Comparison of ENCODE assay signal across 9 mouse cellular contexts in the genomic region with DNA sequence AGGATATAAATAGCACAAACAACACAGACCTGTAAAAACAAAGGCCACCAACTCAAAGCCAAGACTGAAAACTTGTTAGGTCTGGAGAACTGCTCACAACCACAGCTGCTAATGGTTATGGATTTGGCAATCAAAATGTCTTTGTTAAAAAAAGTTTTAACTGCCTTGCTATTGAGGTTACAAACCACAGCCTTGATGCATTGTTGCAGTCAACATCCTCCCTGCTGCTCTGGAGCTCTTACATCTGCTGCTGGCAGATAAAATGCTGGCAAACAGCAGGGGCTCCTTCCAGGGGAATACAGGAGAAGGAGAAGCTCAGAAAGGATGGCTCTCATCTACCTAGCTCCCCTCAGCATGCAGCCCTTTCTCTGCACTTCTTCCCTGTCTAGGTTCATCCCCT. TPM values are rescaled to one million over a fixed set of nuclear protein-coding genes. Genes with fewer than 3 reads are reported as not detected.
A peak's percentile ranks its signal among the peaks of the same experiment; 100 is the strongest.
DNase-seq lines count a peak whose midpoint lies in the region; ATAC-seq and TF ChIP-seq lines count a peak whose summit lies in the region.
"Had no signal": no experiment of that assay in that cellular context is flagged by ENCODE, and none has a peak within 500 bp of the region (broad histone marks: within the 10 kb centered on the region; RNA-seq: fewer than 3 reads in every experiment).

No protein-coding gene starts in this region.

- no peak overlapping the region for H3K9ac ChIP-seq in embryonic facial prominence, embryonic 13.5 days
- 0 out of 2 replicates have a peak overlapping the region, but pooled peaks have one; percentile 1 for H3K9ac ChIP-seq in heart, postnatal 0 days (replicated peaks; ENCODE audit: low read depth, low read length)
- no peak overlapping the region for H3K9ac ChIP-seq in liver, embryonic 11.5 days (ENCODE audit: low read depth, low read length)

- no peak for TF ChIP-seq CTCF in heart, postnatal 0 days (IDR thresholded peaks at IDR 0.05; ENCODE audit: low read depth)

- no peaks in the 10 kb centered on the region for H3K9me3 ChIP-seq in embryonic facial prominence, embryonic 13.5 days
- H3K9me3 ChIP-seq in embryonic facial prominence, embryonic 10.5 days, result no peaks in the 10 kb centered on the region
- no peaks in the 10 kb centered on the region for H3K9me3 ChIP-seq in heart, postnatal 0 days (replicated peaks; ENCODE audit: control insufficient read depth, low read length)
- H3K9me3 ChIP-seq in liver, embryonic 11.5 days (ENCODE audit: control insufficient read depth, low read length), result no peaks in the 10 kb centered on the region
- H3K9me3 ChIP-seq: midbrain, embryonic 10.5 days had no signal

- DNase-seq in embryonic facial prominence, embryonic 10.5 days (ENCODE audit: low spot score), result no peak
- peak; percentile 53 for DNase-seq in kidney, postnatal 10 days
- no peak for DNase-seq in kidney, postnatal 36 days
- peak; percentile 71 for DNase-seq in 3T3-L1 (ENCODE audit: low read depth, low spot score)
- peak; percentile 24 for DNase-seq in heart, postnatal 0 days (ENCODE audit: low spot score)
- no peak for DNase-seq in right cerebral cortex, postnatal 36 days (ENCODE audit: low spot score in 2 of 2)
- no peak for DNase-seq in liver, embryonic 11.5 days (ENCODE audit: low spot score)

- peak overlapping the region; percentile 24 for H3K27ac ChIP-seq in embryonic facial prominence, embryonic 13.5 days
- H3K27ac ChIP-seq in embryonic facial prominence, embryonic 10.5 days (replicated peaks), result no peak overlapping the region
- no peak overlapping the region for H3K27ac ChIP-seq in heart, postnatal 0 days (ENCODE audit: low read depth)
- H3K27ac ChIP-seq in liver, embryonic 11.5 days (ENCODE audit: low read depth, low read length), result no peak overlapping the region
- H3K27ac ChIP-seq: midbrain, embryonic 10.5 days had no signal

- no peaks in the 10 kb centered on the region for H3K27me3 ChIP-seq in embryonic facial prominence, embryonic 13.5 days
- no peaks in the 10 kb centered on the region for H3K27me3 ChIP-seq in embryonic facial prominence, embryonic 10.5 days (replicated peaks; ENCODE audit: low read depth, poor library complexity, severe bottlenecking)
- no peaks in the 10 kb centered on the region for H3K27me3 ChIP-seq in heart, postnatal 0 days (ENCODE audit: control insufficient read depth, insufficient read depth, low read length)
- H3K27me3 ChIP-seq in liver, embryonic 11.5 days (replicated peaks; ENCODE audit: control insufficient read depth, insufficient read depth, low read length), result no peaks in the 10 kb centered on the region

- no peak for TF ChIP-seq EP300 in heart, postnatal 0 days (IDR thresholded peaks at IDR 0.05; ENCODE audit: low read depth)

- H3K4me2 ChIP-seq in embryonic facial prominence, embryonic 13.5 days, result no peak overlapping the region
- no peak overlapping the region for H3K4me2 ChIP-seq in heart, postnatal 0 days (ENCODE audit: low read depth, low read length)
- H3K4me2 ChIP-seq in liver, embryonic 11.5 days, result no peak overlapping the region

- H3K4me1 ChIP-seq in embryonic facial prominence, embryonic 13.5 days, result peaks cover 6% of the 10 kb centered on the region; the same call in 1 of the 2 replicates
- no peaks in the 10 kb centered on the region for H3K4me1 ChIP-seq in embryonic facial prominence, embryonic 10.5 days
- peaks cover 4% of the 10 kb centered on the region; the same call in 1 of the 2 replicates for H3K4me1 ChIP-seq in heart, postnatal 0 days (ENCODE audit: control insufficient read depth, insufficient read depth)
- H3K4me1 ChIP-seq in liver, embryonic 11.5 days (replicated peaks; ENCODE audit: control insufficient read depth, insufficient read depth, low read length), result 0 out of 2 replicates have a peak, but pooled peaks cover 4% of the 10 kb centered on the region

- H3K4me3 ChIP-seq in embryonic facial prominence, embryonic 13.5 days, result no peak overlapping the region
- H3K4me3 ChIP-seq in embryonic facial prominence, embryonic 10.5 days, result no peak overlapping the region
- no peak overlapping the region for H3K4me3 ChIP-seq in heart, postnatal 0 days (ENCODE audit: low read depth, low read length)
- H3K4me3 ChIP-seq in liver, embryonic 11.5 days (ENCODE audit: low read depth, low read length), result no peak overlapping the region
- H3K4me3 ChIP-seq: midbrain, embryonic 10.5 days had no signal

- H3K36me3 ChIP-seq in embryonic facial prominence, embryonic 13.5 days, result peaks cover 16% of the 10 kb centered on the region
- peaks cover 32% of the 10 kb centered on the region for H3K36me3 ChIP-seq in embryonic facial prominence, embryonic 10.5 days (replicated peaks)
- H3K36me3 ChIP-seq in heart, postnatal 0 days (replicated peaks; ENCODE audit: control insufficient read depth, insufficient read depth, low read length), result peaks cover 41% of the 10 kb centered on the region
- H3K36me3 ChIP-seq in liver, embryonic 11.5 days (ENCODE audit: control insufficient read depth, insufficient read depth, low read length), result peaks cover 7% of the 10 kb centered on the region

- ATAC-seq in embryonic facial prominence, embryonic 13.5 days (ENCODE audit: insufficient number of reproducible peaks, insufficient read depth, low FRiP score, low TSS enrichment, low read depth), result no peak
- ATAC-seq in heart, postnatal 0 days (ENCODE audit: insufficient read depth, low read depth), result no peak
- no peak for ATAC-seq in liver, embryonic 11.5 days (replicated peaks; ENCODE audit: low FRiP score)

RNA-seq across cellular contexts. Expression of gene Zfp609, which starts 20.8 kb away (rescaled TPM):
- polyA plus RNA-seq in embryonic facial prominence, embryonic 13.5 days (2015; fragmentation: Nextera tagmentation; extraction: Ambion mirVana), result 7.2 and 8.4 TPM in 2 replicates
- 6.9 and 7.0 TPM in 2 replicates for polyA plus RNA-seq in embryonic facial prominence, embryonic 10.5 days (2016; fragmentation: Nextera tagmentation; extraction: Ambion mirVana)
- total RNA-seq in heart, postnatal 0 days (2014; rRNA removed; ENCODE audit: low replicate concordance), result 7.6 and 8.7 TPM in 2 replicates
- polyA plus RNA-seq in heart, postnatal 0 days (2015; fragmentation: Nextera tagmentation; extraction: Ambion mirVana), result 2.9 and 3.0 TPM in 2 replicates
- polyA plus RNA-seq in liver, embryonic 11.5 days (2014; fragmentation: Nextera tagmentation; extraction: Ambion mirVana), result 5.5 and 5.8 TPM in 2 replicates

RNA-seq across cellular contexts. Expression of gene Pclaf, which starts 41.9 kb away (rescaled TPM):
- polyA plus RNA-seq in embryonic facial prominence, embryonic 13.5 days (2015; fragmentation: Nextera tagmentation; extraction: Ambion mirVana), result 218 and 232 TPM in 2 replicates
- 345 and 346 TPM in 2 replicates for polyA plus RNA-seq in embryonic facial prominence, embryonic 10.5 days (2016; fragmentation: Nextera tagmentation; extraction: Ambion mirVana)
- total RNA-seq in heart, postnatal 0 days (2014; rRNA removed; ENCODE audit: low replicate concordance), result 19.2 and 27.3 TPM in 2 replicates
- polyA plus RNA-seq in heart, postnatal 0 days (2015; fragmentation: Nextera tagmentation; extraction: Ambion mirVana), result 25.1 and 31.7 TPM in 2 replicates
- 181 and 192 TPM in 2 replicates for polyA plus RNA-seq in liver, embryonic 11.5 days (2014; fragmentation: Nextera tagmentation; extraction: Ambion mirVana)

Comparison
In these comparisons a context has a peak if more than half of its experiments do, and no peak if none do; other contexts are left out.
1. DNase-seq: peak in kidney, postnatal 10 days (single experiment), 3T3-L1 (single experiment) and heart, postnatal 0 days (single experiment); none in embryonic facial prominence, embryonic 10.5 days (single experiment), kidney, postnatal 36 days (0 of 2), right cerebral cortex, postnatal 36 days (0 of 2) and liver, embryonic 11.5 days (single experiment).